Mouse (Mus musculus) ovary, adult 18-20 months (tissue): ENCODE data around the gene Slc35d1.

Experiments used
- DNase-seq: peaks from one replicate; pipeline ENCODE4 v3.0.0; 2022; ENCODE audit warnings: low spot score, mixed read lengths

Slc35d1 gene

GRCm38 (mm10) chr4:103214925-103215820 lies at the start of gene Slc35d1:
Slc35d1 (minus strand) TSS chr4:103215164.
- DNase-seq = peak; percentile 69

GRCm38 (mm10) chr4:103263812-103264396 lies 48.9 kb upstream of the Slc35d1 start:
- no peak for DNase-seq

GRCm38 (mm10) chr4:103263378-103263777 lies 48.4 kb upstream of the Slc35d1 start:
- DNase-seq = no peak

- DNase-seq = no peak
These were observed 43.9 kb upstream of the Slc35d1 start for GRCm38 (mm10) chr4:103258817-103259216.

GRCm38 (mm10) chr4:103253846-103254245 lies 38.9 kb upstream of the Slc35d1 start:
- no peak for DNase-seq

- peak; percentile 19 for DNase-seq
These were observed 34.6 kb upstream of the Slc35d1 start for GRCm38 (mm10) chr4:103249436-103250085.

GRCm38 (mm10) chr4:103247813-103248212 lies 32.8 kb upstream of the Slc35d1 start:
- no peak for DNase-seq

- DNase-seq = no peak
These were observed 32.3 kb upstream of the Slc35d1 start for GRCm38 (mm10) chr4:103247249-103247648.

GRCm38 (mm10) chr4:103232156-103232555 lies 17.2 kb upstream of the Slc35d1 start:
- no peak for DNase-seq

GRCm38 (mm10) chr4:103222854-103223253 lies 7.9 kb upstream of the Slc35d1 start:
- no peak for DNase-seq

- no peak for DNase-seq
These were observed 6.8 kb upstream of the Slc35d1 start for GRCm38 (mm10) chr4:103221789-103222188.

- DNase-seq = no peak
These were observed 4.0 kb upstream of the Slc35d1 start for GRCm38 (mm10) chr4:103219011-103219410.

- DNase-seq = no peak
These were observed 1.1 kb upstream of the Slc35d1 start for GRCm38 (mm10) chr4:103216046-103216445.

GRCm38 (mm10) chr4:103214498-103214924 lies 453 bp downstream of the Slc35d1 start:
- peak; percentile 57 for DNase-seq

- no peak for DNase-seq
These were observed 986 bp downstream of the Slc35d1 start for GRCm38 (mm10) chr4:103213859-103214497.

GRCm38 (mm10) chr4:103208553-103208952 lies 6.4 kb downstream of the Slc35d1 start:
- DNase-seq = no peak

GRCm38 (mm10) chr4:103203646-103204045 lies 11.3 kb downstream of the Slc35d1 start:
- no peak for DNase-seq

- no peak for DNase-seq
These were observed 14.9 kb downstream of the Slc35d1 start for GRCm38 (mm10) chr4:103200046-103200445.

GRCm38 (mm10) chr4:103199086-103199485 lies 15.9 kb downstream of the Slc35d1 start:
- DNase-seq = no peak

GRCm38 (mm10) chr4:103197401-103197800 lies 17.6 kb downstream of the Slc35d1 start:
- DNase-seq = no peak

- no peak for DNase-seq
These were observed 22.5 kb downstream of the Slc35d1 start for GRCm38 (mm10) chr4:103192421-103192820.
